Mouse (Mus musculus): ENCODE measurements around the gene Ptms. TPM values are rescaled to one million over a fixed set of nuclear protein-coding genes. Genes with fewer than 3 reads are reported as not detected.

The Ptms gene
- polyA plus RNA-seq, 1 experiment from 2014 or later = 416 TPM

Other genes starting within 250 kb of the Ptms start
- 215 and 232 TPM in 2 replicates for gene Emg1, start 207.9 kb downstream of the Ptms start, polyA plus RNA-seq (2016; fragmentation: Nextera tagmentation; extraction: Ambion mirVana)
- 410 and 445 TPM in 2 replicates for gene Phb2, start 207.8 kb downstream of the Ptms start, polyA plus RNA-seq (2016; fragmentation: Nextera tagmentation; extraction: Ambion mirVana)
- 7.9 and 8.2 TPM in 2 replicates for gene Ptpn6, start 181.4 kb downstream of the Ptms start, polyA plus RNA-seq (2016; fragmentation: Nextera tagmentation; extraction: Ambion mirVana)
- 446 and 555 TPM in 2 replicates for gene Grcc10, start 178.7 kb downstream of the Ptms start, polyA plus RNA-seq (2016; fragmentation: Nextera tagmentation; extraction: Ambion mirVana)
- gene Gm45234, start 164.1 kb downstream of the Ptms start, polyA plus RNA-seq (2016; fragmentation: Nextera tagmentation; extraction: Ambion mirVana) = not detected in 2 replicates
- gene Atn1, start 163.6 kb downstream of the Ptms start, polyA plus RNA-seq (2016; fragmentation: Nextera tagmentation; extraction: Ambion mirVana) = 11.2 and 13.0 TPM in 2 replicates
- gene Eno2, start 150.4 kb downstream of the Ptms start, polyA plus RNA-seq (2016; fragmentation: Nextera tagmentation; extraction: Ambion mirVana) = 3.4 and 5.4 TPM in 2 replicates
- gene Lrrc23, start 140.4 kb downstream of the Ptms start, polyA plus RNA-seq (2016; fragmentation: Nextera tagmentation; extraction: Ambion mirVana) = 2.5 and 4.8 TPM in 2 replicates
- 8.3 and 8.7 TPM in 2 replicates for gene Spsb2, start 111.4 kb downstream of the Ptms start, polyA plus RNA-seq (2016; fragmentation: Nextera tagmentation; extraction: Ambion mirVana)
- 794 and 931 TPM in 2 replicates for gene Tpi1, start 105.8 kb downstream of the Ptms start, polyA plus RNA-seq (2016; fragmentation: Nextera tagmentation; extraction: Ambion mirVana)
- 206 and 211 TPM in 2 replicates for gene Usp5, start 90.6 kb downstream of the Ptms start, polyA plus RNA-seq (2016; fragmentation: Nextera tagmentation; extraction: Ambion mirVana)
- 232 and 255 TPM in 2 replicates for gene Cdca3, start 90.6 kb downstream of the Ptms start, polyA plus RNA-seq (2016; fragmentation: Nextera tagmentation; extraction: Ambion mirVana)
- 0.44 and 0.76 TPM in 2 replicates for gene Gnb3, start 79.8 kb downstream of the Ptms start, polyA plus RNA-seq (2016; fragmentation: Nextera tagmentation; extraction: Ambion mirVana)
- gene P3h3, start 62.4 kb downstream of the Ptms start, polyA plus RNA-seq (2016; fragmentation: Nextera tagmentation; extraction: Ambion mirVana) = 12.6 and 13.4 TPM in 2 replicates
- 2.3 and 5.0 TPM in 2 replicates for gene Gpr162, start 56.1 kb downstream of the Ptms start, polyA plus RNA-seq (2016; fragmentation: Nextera tagmentation; extraction: Ambion mirVana)
- not detected in 2 replicates for gene Cd4, start 31.9 kb downstream of the Ptms start, polyA plus RNA-seq (2016; fragmentation: Nextera tagmentation; extraction: Ambion mirVana)
- 1.1 and 1.3 TPM in 2 replicates for gene Lag3, start 8.4 kb downstream of the Ptms start, polyA plus RNA-seq (2016; fragmentation: Nextera tagmentation; extraction: Ambion mirVana)
- gene Mlf2, start 11.3 kb upstream of the Ptms start, polyA plus RNA-seq (2016; fragmentation: Nextera tagmentation; extraction: Ambion mirVana) = 417 and 499 TPM in 2 replicates
- gene Cops7a, start 45.4 kb upstream of the Ptms start, polyA plus RNA-seq (2016; fragmentation: Nextera tagmentation; extraction: Ambion mirVana) = 130 and 138 TPM in 2 replicates
- 0.85 and 2.4 TPM in 2 replicates for gene Pianp, start 76.6 kb upstream of the Ptms start, polyA plus RNA-seq (2016; fragmentation: Nextera tagmentation; extraction: Ambion mirVana)
- 8.7 and 12.8 TPM in 2 replicates for gene Zfp384, start 89.0 kb upstream of the Ptms start, polyA plus RNA-seq (2016; fragmentation: Nextera tagmentation; extraction: Ambion mirVana)
- 125 and 153 TPM in 2 replicates for gene Ing4, start 119.7 kb upstream of the Ptms start, polyA plus RNA-seq (2016; fragmentation: Nextera tagmentation; extraction: Ambion mirVana)
- 13.1 and 15.5 TPM in 2 replicates for gene Acrbp, start 129.6 kb upstream of the Ptms start, polyA plus RNA-seq (2016; fragmentation: Nextera tagmentation; extraction: Ambion mirVana)
- 0.10 TPM in 1 of 2 replicates, not detected in the other for gene Lpar5, start 147.8 kb upstream of the Ptms start, polyA plus RNA-seq (2016; fragmentation: Nextera tagmentation; extraction: Ambion mirVana)
- 95.7 and 97.6 TPM in 2 replicates for gene Chd4, start 175.9 kb upstream of the Ptms start, polyA plus RNA-seq (2016; fragmentation: Nextera tagmentation; extraction: Ambion mirVana)
- 67.6 and 83.8 TPM in 2 replicates for gene Nop2, start 211.8 kb upstream of the Ptms start, polyA plus RNA-seq (2016; fragmentation: Nextera tagmentation; extraction: Ambion mirVana)
- gene Iffo1, start 225.1 kb upstream of the Ptms start, polyA plus RNA-seq (2016; fragmentation: Nextera tagmentation; extraction: Ambion mirVana) = 12.5 and 18.3 TPM in 2 replicates
- 2,613 and 2,865 TPM in 2 replicates for gene Gapdh, start 246.4 kb upstream of the Ptms start, polyA plus RNA-seq (2016; fragmentation: Nextera tagmentation; extraction: Ambion mirVana)